Mouse (Mus musculus) ZHBTc4 (cell line): ENCODE measurements around the gene Ifi44.

ENCODE experiments used
- DNase-seq: peaks from one replicate; pipeline ENCODE4 v3.0.0-alpha.2; 2011; ENCODE audit warnings: low read depth, low spot score

Ifi44 gene

GRCm38 (mm10) chr3:151749737-151750136, at the start of gene Ifi44:
TSS of gene Ifi44 (minus strand) at chr3:151749960.
- no peak for DNase-seq

- no peak for DNase-seq
Measured at GRCm38 (mm10) chr3:151788622-151789021, 38.9 kb upstream of the Ifi44 start.

- DNase-seq, result no peak
Measured at GRCm38 (mm10) chr3:151775089-151775488, 25.3 kb upstream of the Ifi44 start.

- DNase-seq, result peak; percentile 72
Measured at GRCm38 (mm10) chr3:151771074-151771473, 21.3 kb upstream of the Ifi44 start.

GRCm38 (mm10) chr3:151748514-151748913, 1.2 kb downstream of the Ifi44 start:
- no peak for DNase-seq

GRCm38 (mm10) chr3:151746058-151746457, 3.7 kb downstream of the Ifi44 start:
- DNase-seq, result no peak

GRCm38 (mm10) chr3:151742223-151742622, 7.5 kb downstream of the Ifi44 start:
- no peak for DNase-seq

- DNase-seq, result peak; percentile 34
Measured at GRCm38 (mm10) chr3:151716246-151716645, 33.5 kb downstream of the Ifi44 start.

GRCm38 (mm10) chr3:151707335-151707734, 42.4 kb downstream of the Ifi44 start:
- no peak for DNase-seq
